Mouse (Mus musculus) erythroid progenitor cell, adult 5-6 weeks (primary cell): ENCODE data around the gene Gpx3. TPM values are rescaled to one million over a fixed set of nuclear protein-coding genes. Genes with fewer than 3 reads are reported as not detected.
"Not testable (repeated sequence)": the region's sequence is repeated elsewhere in the genome, so short reads cannot be mapped to it uniquely, and the experiment has no call there.

Experiments used
- ATAC-seq: replicated peaks from 2 replicates; pipeline ENCODE4 v1.8.0; 2016; ENCODE audit warnings: moderate number of reproducible peaks, mild to moderate bottlenecking, moderate TSS enrichment, inconsistent platforms; ENCODE audit not compliant: poor library complexity, low FRiP score, severe bottlenecking
- total RNA-seq, 2 experiments: library from RNA; stranded (forward) in 1 of 2; stranded (reverse) in 1 of 2; fragments of 150-400 nt in 1 of 2; fragments of 186-747, 209-891 nt in 1 of 2; gene quantifications; 2 replicates each; pipeline versions ENCODE4 v1.2.3 to v1.2.4; 2015 to 2017; ENCODE audit warnings: low replicate concordance in 2 of 2

The Gpx3 gene
- total RNA-seq, 2 experiments from 2014 or later, result 0.30 to 29.3 TPM

GRCm38 (mm10) chr11:54879434-54879833, 22.8 kb upstream of the Gpx3 start:
- ATAC-seq, result no peak

- no peak for ATAC-seq
Observed at GRCm38 (mm10) chr11:54879922-54880321, 22.3 kb upstream of the Gpx3 start.

GRCm38 (mm10) chr11:54881051-54881474, 21.2 kb upstream of the Gpx3 start:
- no peak for ATAC-seq

GRCm38 (mm10) chr11:54882671-54883070, 19.6 kb upstream of the Gpx3 start:
- no peak for ATAC-seq

- no peak for ATAC-seq
Observed at GRCm38 (mm10) chr11:54884197-54884828, 17.9 kb upstream of the Gpx3 start.

- no peak for ATAC-seq
Observed at GRCm38 (mm10) chr11:54884937-54885336, 17.3 kb upstream of the Gpx3 start.

GRCm38 (mm10) chr11:54885406-54885805, 16.8 kb upstream of the Gpx3 start:
- ATAC-seq, result no peak

GRCm38 (mm10) chr11:54887927-54888326, 14.3 kb upstream of the Gpx3 start:
- ATAC-seq, result no peak

- no peak for ATAC-seq
Observed at GRCm38 (mm10) chr11:54891341-54891740, 10.9 kb upstream of the Gpx3 start.

GRCm38 (mm10) chr11:54892091-54892490, 10.2 kb upstream of the Gpx3 start:
- no peak for ATAC-seq

GRCm38 (mm10) chr11:54894589-54894988, 7.7 kb upstream of the Gpx3 start:
- no peak for ATAC-seq

GRCm38 (mm10) chr11:54896646-54897045, 5.6 kb upstream of the Gpx3 start:
- not testable (repeated sequence) for ATAC-seq

- ATAC-seq, result no peak
Observed at GRCm38 (mm10) chr11:54897470-54897869, 4.8 kb upstream of the Gpx3 start.

GRCm38 (mm10) chr11:54899657-54900056, 2.6 kb upstream of the Gpx3 start:
- no peak for ATAC-seq

GRCm38 (mm10) chr11:54903339-54903738, 1.1 kb downstream of the Gpx3 start:
- no peak for ATAC-seq

- no peak for ATAC-seq
Observed at GRCm38 (mm10) chr11:54903940-54904706, 1.9 kb downstream of the Gpx3 start.

GRCm38 (mm10) chr11:54905086-54905485, 2.8 kb downstream of the Gpx3 start:
- no peak for ATAC-seq

GRCm38 (mm10) chr11:54905931-54906330, 3.7 kb downstream of the Gpx3 start:
- ATAC-seq, result no peak

GRCm38 (mm10) chr11:54906466-54906865, 4.2 kb downstream of the Gpx3 start:
- ATAC-seq, result no peak

GRCm38 (mm10) chr11:54907259-54907658, 5.0 kb downstream of the Gpx3 start:
- no peak for ATAC-seq

GRCm38 (mm10) chr11:54909273-54909672, 7.0 kb downstream of the Gpx3 start:
- ATAC-seq, result no peak
